Mouse (Mus musculus) layer of hippocampus, postnatal 36 days (tissue): ENCODE results near the gene Dst. TPM values are rescaled to one million over a fixed set of nuclear protein-coding genes. Genes with fewer than 3 reads are reported as not detected.
A peak's percentile ranks its signal among the peaks of the same experiment; 100 is the strongest.

ENCODE experiments used
- DNase-seq, 2 experiments: peaks; one replicate each; pipeline ENCODE4 v3.0.0; 2022
- total RNA-seq, 2 experiments: library from RNA; stranded (reverse); gene quantifications; 2 replicates each; pipeline ENCODE4 v1.2.3; 2021

The Dst gene
- total RNA-seq, 2 experiments from 2014 or later: 200 to 227 TPM

DNA sequence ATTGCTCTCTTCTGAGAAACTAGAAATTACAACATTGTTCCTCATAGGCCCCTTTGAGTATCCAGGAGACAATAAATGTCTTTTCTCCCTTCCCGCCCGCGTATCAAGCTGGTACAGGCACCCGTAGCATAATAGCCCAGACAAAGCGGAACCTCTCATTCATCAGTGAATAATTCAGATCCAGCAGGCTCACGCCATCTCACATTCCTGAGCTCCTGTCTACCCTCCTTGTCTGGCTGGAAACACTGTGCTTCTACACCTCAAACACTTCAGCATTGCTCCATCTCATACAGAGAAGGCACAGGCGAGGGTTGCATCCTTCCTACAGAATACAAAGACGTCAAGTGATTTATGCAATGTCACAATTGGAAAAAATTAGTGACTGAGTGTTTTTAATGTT is 23.8 kb downstream of the Dst start:
- DNase-seq: no peak

DNA sequence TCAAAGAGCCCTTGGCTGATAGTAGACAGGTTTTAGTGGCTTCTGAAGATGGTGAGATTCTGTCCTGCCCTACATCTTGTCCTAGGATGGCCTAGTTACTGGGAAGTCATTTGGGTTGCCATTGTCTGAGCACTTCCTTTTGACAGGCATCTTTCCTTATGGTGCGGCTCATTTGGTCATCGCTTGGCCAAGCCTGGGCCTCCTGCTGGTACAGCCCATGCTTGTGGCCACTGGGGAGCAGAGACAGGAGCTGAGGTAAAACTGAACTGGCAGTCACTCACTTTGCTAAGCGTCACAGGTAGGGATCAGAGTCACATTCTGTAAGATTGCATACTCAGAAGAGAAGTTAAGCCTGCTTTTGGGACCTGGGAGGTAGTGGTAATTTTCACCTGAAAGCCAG is 24.2 kb downstream of the Dst start:
- DNase-seq: no peak

DNA sequence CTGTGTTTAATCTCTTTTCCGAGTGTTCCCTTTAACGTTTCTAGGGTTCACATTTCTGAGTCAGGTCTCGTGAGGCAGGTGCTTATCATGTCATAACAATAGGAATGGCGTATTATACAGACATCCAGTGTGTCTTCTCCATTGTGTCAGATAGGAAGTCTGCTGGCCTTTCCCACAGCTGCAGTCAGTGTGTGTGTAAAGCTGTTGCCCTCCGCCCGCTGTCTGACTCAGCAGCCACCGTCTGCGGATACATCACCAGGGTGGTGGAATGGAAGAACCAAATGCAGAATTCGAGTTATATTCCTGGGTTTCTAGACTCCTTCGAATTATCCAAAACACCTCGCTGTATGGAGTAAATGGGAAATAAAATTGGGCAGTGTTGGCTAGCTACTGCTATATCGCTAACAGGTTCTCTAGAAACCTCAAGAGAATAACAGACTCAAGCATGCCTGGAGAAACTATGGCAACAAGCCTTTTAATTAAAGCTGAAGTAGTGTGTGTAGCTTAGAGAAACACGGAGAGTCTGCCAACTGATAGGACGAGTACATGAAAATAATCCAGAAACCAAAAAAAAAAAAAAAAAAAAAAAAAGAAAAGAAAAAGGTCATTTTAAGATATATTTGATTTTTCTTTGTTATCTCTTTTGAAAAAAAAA is 24.9 kb downstream of the Dst start:
- no peak for DNase-seq

DNA sequence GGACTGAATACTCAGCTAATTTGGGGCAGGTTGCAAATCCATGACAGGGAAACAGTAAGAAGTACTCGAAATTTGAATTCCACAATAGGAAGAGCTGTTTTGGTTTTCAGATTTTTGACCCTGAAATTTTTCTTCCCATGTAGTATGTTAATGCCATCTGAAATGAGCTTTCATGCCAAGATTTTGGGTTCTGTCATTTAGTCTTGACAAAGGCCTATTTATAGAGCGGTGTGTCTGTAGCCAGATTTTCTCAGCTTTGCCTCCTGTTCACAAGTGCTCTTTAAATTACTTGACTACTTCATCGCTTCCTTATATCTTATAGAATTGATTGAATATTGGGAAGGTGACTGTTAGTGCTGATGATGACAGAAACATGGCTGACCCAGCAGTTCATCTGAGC is 27.9 kb downstream of the Dst start:
- no peak for DNase-seq

DNA sequence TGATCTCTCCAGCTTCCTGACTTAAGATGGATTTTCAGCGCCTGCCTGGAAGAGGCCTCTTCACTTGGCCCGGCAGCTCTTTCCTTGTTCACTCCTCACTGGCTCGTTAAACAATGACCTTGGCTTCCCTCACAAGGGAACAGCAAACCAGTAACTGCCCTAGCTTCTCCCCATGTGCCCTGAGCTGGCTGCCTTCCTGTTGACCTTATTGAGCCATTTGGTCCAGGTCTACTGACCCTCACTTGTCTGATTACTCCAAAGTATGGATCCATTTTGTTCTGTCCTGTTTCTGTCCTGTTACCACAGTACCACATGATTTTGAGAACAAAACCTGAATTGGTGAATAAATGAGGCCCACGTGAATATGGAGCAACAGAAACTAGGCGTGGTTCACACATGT is 31.8 kb downstream of the Dst start:
- no peak for DNase-seq

DNA sequence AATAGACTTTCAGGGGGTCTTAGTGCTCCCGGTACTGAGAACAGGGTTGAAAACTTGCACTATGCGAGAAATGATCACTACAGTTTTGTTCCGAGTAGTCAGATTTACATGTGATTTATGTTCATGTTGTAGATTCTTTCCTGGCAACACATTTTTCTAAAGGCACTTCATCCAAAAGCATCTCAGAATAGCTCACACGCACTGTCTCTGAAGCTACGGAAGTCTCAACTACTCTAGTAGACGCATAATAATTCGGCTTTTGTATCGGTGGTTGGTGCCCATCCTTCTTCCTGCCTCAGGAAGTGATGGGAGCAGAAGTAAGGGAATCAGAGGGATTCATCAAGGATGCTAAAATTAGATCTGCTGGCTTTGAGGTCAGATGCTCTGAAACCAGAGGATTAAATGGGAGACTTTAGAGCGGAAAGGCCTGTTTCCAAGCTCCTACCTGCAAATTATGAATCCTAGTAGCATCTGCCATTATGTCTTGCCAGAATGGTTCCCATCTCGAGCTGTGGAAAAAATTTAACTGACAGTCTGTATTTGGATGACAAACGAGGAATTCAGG is 32.4 kb downstream of the Dst start:
- no peak for DNase-seq

DNA sequence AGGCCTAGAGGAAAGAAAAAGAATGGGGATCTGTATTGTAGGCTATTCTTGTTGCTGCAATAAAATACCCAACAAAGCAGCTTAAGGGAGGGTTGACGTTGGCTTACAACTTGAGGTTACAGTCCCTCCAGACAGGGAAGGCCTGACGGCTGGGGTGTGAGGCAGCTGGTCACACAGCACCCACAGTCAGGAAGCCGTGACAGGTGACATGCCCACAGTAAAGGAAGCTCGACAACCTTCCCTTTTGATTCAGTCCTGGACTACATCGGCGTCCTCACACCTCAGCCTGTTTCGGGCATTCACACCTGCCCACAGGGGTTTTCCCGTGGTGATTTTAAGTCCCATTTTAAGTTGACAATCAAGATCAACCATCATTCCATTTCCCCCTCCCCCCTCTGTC is 34.6 kb downstream of the Dst start:
- DNase-seq: no peak

DNA sequence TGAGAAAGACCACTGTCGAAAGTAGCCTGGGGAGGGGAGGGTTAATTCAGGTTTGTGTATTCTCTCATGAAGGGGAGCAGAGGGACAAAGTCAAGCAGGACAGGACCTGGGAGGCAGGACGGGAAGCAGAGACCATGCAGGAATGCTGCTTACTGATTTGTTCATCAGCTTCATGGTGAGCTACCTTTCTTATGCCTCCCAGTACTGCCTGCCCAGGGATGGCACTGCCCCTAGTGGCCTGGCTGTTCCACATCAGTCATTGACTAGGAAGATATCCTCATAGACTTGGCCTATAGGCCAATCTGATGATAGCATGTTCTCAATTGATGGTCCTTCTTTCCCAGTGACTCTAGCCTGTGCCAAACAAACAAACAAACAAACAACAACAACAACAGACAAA is 35.9 kb downstream of the Dst start:
- DNase-seq: no peak

DNA sequence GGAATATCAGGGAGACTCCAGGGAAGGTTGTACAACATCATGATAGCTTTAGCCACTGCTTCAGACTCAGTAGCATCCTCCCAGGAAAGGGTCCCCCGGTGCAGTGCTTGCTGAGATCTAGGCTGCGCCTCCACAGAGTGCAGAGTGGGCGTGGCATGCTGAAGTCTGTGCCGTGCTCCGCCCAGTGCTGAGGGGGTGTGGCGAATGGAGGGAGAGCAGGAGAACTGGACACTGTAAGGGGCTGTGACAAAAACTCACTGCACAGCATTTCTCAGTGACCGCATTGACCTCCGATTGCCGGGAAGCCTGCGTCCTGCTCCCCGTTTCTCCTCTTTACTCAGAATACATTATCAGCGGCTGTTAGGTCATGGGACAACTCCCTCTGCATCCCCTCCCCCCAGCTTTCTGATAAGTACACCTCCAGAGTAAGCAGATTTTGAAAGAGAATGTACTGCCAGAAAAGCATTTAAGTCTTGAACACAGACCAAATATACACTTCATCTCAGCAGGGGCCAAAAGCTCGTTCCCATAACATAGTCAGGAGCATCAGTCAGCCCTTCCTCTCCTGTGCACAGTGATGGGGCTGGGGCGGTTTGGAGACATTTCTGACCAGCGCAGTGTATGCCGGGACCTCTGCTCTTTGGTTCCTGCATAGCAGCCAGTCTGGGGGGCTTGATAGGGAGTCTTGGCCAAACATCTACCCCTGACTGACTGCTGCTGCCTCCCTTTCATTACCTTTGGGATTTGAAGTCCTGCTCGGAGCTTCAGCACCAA is 37.1 kb downstream of the Dst start:
- no peak for DNase-seq

DNA sequence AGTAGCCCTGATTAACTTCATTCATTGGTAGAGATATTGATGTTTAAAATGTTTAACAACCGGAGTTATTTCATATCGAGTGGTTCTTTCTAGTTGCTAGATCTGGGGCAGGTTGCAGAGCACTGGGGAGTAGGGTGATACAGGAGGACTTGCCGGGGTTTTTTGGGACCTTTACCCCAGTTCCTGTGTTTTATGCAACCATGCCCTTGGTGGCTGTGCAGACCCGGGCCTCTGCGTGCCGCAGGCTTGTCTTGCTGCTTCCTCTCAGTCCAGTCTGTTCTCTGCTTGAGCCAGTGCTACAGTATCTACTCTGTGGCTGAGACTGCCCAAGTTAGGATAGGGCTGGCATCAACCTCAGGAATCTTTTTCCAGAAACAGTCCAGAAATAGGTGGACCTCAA is 37.7 kb downstream of the Dst start:
- no peak for DNase-seq

DNA sequence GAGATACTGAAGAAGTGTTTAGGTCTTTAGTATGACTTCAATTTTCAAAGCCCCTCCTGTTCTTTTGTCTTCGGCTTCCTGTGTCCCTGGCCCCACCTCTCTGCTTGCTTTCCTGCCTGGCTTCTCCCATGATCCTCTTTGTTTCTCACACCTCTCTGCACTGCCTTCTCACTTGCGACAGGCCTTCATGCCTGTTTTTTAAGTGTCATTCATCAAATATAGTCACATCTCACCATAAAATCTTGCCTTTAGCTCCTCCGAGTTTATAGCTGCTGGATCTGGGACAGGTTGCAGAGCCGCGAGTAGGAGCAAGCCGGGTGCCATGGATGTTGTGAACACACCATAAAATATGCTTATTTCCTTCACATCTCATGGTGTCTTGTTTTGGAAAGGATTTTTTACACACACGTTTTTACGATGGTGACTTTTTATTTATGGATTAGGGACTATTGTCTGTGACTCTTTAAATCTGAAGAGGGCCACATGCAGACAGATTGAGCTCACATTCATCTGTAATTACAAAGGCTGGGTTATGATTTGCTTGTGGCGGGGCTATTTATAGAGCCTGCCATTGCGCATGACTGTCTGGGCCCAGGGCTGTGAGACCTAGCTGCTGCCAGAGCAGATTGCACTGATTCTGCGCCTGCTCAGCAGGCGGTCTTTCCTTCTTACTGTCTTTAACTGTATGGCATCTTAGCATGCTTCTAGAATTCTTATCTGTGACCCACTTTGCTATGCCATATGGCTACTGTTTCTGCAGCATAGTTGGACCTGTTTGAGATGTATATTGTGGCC is 38.8 kb downstream of the Dst start:
- peak; percentile 73 for DNase-seq

DNA sequence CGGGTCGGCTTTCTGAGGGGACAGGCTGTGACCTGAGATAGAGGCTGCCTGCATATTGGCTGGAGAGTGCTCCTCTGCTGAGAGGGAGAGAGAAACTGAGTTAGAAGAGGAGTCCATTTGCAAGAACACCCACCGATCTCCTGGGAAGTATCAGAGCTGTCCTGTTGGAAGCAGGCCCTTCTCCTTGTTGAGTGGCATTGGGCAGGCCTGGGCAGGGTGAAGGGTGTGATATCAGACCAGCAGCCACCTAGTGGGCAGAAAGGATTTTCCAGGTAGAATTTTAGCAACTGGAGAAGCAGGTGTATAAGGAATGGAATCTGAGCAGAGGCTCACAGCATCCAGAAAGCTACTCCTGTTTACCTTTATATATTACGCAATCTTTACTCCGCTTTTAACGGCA is 39.8 kb downstream of the Dst start:
- DNase-seq: no peak

DNA sequence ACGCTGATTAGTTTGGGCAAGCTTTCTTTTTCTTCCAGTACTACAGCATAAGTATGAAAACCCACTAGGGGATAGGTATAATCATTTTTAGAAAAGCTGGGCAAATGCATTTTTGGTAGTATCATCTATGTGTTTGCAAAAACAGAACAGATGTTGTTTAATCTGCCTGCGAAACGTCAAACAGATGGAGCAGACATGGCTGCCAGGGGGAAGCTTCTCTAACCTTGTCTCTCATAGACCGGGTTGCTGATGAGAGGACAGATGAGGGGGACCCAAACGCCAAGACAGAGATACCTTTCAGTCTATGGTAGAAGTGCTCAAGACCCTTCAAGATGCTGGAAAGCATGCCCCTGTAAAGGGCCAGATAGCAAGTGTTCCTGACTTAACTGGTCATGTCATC is 40.5 kb downstream of the Dst start:
- DNase-seq: no peak

DNA sequence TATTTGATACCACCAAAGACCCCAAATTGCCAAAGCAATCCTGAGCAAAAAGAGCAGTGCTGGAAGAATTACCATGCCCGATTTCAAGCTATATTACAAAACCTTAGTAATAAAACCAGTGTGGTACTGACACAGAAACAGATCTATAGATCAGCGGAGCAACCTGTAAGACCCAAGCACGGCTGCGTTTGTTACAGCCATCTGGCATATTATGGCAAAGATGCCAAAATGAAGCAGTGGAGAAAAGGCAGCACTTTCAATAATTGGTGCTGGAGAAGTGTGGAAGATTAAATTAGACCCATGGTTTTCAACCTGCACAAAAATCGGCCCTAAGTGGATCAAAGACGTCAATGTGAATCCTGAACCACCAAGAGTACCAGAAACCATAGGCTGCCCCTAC is 47.6 kb downstream of the Dst start:
- no peak for DNase-seq

DNA sequence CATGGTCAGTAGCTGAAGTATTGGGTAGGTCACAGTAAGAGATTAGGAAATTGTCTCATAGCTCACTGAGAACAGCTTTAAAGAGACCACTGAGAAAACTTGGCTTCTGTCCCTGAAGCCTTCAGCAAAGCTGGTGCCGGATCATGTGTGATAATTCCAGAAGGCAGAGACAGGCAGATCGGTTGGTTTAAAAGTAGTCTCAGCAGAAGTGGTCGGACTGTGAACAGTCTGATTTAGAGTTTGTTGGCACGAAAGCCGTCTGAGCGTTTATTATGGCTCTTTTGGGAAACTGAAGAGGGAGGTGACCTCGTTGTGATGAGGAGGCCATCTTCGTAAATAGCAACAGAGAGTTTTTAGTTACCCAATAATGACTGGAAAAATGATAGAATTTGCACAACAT is 52.4 kb downstream of the Dst start:
- no peak for DNase-seq

DNA sequence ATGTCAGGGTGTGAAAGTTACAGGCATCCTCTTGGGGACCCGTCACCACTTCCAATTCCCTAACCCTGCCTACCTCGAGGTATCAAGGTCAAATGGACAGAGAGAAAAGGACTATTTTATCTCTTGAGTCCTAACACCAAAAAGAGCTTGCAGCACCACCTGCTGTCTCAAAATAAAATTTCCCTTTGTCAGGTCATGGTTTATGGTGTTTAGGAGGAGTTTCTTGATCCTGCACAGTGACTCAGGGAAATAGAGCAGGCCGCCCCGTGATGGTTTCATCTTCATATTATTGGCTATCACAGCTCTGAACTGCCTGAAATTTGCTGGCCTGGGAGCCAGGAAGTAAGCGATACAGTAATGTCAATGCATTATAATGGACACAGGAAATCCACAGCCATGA is 56.6 kb downstream of the Dst start:
- DNase-seq: no peak

DNA sequence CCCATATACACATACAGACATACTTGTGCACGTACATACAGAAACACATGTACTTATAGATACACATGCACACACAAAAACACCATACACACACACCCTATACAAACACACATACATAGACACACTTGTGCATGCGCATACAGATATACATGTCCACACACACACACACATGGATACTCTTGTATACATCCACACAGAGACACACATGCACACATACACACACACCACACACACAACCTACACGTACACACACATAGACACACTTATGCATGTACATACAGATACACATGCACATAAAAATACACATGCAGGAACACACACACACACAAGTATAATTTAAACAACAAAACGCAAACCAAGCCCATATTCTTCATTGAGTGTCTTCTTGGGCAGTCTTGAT is 57.8 kb downstream of the Dst start:
- no peak for DNase-seq

DNA sequence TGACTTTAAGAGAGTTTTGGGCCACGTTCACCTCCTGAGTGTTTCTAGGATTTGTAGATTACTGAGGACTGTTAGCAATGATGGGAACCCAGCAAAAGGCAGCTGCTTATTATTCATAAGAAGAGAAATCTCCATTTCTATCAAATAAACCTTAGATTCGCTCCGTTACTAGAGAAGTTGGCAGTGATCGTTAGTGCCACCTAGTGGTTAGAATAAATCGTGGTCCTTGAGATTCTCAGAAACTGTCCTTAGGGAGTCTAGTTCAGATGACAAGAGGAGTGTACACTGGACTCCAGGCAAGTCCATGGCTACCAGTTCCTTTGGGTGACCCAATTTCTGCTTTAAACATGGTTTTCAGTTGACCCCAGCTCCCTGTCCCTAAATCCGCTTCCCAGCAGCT is 58.3 kb downstream of the Dst start:
- no peak for DNase-seq

DNA sequence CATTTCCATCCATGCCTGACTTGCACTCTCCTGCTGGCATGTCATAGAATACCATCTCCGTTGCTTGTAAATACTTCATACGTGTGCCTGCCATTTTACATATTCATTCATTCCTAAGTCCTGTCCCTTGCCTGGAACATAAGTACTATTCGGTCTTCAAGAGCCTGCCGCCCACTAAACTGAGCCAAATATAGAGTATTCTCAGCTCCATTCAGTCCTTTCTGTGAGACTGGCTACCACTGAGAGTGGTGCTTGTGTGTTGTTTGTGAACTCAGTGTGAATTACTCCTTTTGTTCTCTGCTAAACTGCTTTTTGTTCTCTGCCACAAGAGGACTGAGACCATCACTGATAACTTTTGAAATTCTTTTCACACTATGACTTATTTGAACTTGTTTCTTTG is 59.2 kb downstream of the Dst start:
- no peak for DNase-seq

DNA sequence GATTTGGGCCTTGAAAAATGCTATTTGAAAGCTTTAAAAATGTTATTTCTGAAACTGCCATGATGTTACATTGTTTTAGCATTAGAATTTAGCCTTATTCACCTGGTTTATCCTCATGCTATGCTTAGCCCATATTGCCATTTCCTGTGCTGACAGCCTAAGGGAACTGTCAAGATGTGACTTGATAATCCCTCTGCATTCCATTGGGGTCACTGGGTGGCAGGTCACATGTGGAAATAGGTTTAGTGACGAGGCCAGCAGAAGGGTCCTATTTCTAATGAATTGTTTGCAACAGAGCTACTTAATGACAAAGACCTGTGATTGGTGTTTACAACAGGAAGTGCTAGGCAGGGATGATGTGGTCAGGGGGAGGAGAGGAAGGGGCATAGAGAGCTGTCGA is 61.9 kb downstream of the Dst start:
- DNase-seq: no peak

DNA sequence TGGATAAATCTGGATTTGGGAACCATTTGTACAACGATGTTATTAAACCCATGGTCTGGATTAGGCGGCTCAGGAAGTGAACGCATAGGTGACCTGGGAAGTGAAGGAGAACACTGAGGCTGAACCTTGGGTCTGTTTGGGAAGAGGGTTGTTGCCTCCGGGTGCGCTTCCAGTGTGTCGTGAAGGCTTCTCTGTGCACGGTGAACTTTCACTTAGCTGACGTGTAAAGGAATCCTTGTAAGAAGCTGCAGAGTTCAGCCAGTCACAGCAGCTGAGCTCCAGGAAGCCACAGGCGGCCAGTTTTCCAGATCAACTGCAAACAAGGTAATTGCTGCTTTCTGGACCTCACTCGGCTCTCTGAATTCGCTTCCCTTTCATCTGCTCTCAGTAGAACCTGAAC is 66.4 kb downstream of the Dst start:
- no peak for DNase-seq

DNA sequence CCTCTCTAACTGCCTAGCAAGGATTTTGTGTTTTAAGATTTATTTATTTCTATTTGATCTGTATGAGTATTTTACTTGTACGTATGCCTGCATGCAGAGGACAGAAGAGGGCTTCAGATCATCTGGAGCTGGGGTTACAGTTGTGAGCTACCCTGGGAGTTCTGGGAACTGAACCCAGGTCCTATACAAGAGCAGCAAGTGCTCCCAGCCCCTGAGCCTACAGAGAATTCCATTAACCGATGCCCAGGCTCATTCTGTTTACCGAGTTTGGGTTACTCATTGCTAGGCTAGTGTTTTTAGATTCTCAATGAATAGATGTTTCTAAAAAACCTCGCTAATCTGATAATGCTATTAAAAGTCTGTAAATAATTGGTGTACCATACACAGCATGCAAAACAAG is 67.3 kb downstream of the Dst start:
- DNase-seq: no peak

DNA sequence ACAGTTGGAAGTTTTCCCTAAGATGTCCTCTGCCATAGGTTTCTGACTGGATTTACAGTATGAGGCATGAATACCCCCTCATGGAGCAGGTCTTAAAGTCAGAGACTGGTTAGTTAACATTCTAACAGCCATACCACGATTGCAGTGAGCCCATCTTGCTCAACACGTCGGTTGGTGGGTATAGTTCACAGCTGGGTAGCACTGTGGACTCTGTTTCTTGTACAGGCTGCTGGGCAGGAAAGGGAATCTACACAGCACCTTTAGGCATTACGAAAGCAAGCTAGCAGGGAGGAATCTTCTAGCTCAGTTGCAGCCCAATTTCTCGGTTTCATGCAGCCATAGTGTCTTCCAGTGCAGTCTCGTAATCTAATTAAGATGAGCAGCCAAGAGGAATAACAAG is 69.8 kb downstream of the Dst start:
- no peak for DNase-seq
